Mouse (Mus musculus) retina, postnatal 1 day (tissue): Measurements from ENCODE around the gene Eif4g3.

ENCODE experiments used
- DNase-seq: peaks from one replicate; pipeline ENCODE4 v3.0.0-alpha.2; 2012

Eif4g3 gene

DNA sequence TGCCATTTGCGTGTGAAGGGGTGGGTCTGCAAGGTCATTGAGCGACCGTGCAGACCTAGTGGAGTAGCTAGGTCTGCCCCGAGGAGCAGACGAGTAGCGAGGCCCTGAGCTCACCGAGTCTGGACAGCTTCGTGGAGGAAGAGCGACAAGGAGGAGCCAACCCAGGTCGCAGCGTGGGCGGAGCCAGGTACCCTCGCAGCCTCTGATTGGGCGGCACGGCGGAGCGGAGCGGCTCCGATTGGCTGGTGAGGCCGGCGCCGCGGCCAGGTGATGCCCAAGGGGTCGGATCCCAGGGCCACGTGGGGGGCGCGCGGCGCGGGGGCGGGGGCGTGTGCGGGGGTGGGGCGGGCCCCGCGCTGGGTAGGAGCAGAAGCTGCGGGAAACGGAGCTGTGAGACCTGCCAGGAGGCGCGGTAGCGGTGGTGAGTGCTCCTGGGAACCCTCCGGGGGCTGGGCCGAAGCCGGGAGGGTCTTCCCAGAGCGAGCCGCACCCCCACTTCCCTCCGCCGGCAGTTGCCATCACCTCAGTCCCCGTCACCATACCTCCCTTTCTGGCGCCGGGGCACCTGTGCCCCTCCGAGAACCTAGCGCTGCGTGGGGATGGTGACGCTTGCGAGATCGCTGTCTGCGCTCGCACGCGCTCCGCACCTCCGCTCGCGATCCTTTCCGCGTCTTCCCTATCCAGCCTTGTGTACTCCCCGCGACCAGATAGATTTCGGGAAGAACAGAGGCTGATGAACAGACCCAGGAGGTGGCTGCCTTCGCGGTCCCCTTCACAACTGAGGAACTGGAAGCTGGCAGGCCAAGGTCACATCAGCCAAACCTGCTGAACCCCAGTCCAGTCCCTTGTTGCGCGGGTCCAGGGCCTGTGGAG lies 257.5 kb downstream of the Eif4g3 start, which contains the start of the genes Sh2d5 and Kif17:
Gene Sh2d5 (plus strand): TSS at position 316 of the 873 bp plus-strand sequence.
Gene Kif17 (plus strand): TSS at position 348 of the 873 bp plus-strand sequence.
- DNase-seq: peak; percentile 90

DNA sequence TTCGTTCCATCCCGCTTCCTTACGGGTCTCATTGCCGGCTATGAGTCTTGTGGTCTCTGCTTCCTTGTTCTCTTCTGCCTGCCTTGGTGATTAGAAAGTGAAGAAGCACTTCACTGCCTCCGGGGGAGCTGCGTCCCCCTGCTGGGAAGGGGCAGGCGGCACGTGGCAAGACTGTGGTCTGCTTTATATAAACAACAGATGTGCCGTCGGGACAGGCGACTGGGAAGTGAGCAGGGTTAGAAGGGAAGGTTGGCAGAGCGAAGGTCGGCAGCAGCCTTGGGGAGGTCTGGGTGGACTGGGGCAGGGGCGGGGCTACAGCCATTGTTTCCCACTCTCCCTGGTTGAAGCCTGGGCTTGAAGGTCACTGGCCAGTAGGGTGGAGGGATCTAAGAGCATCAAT lies 259.0 kb downstream of the Eif4g3 start:
- peak; percentile 81 for DNase-seq

- DNase-seq: no peak
These were observed 259.4 kb downstream of the Eif4g3 start for GRCm38 (mm10) chr4:138252231-138252630.

- no peak for DNase-seq
These were observed 264.4 kb downstream of the Eif4g3 start for GRCm38 (mm10) chr4:138257116-138257687.
